Mouse (Mus musculus) heart, embryonic 12.5 days (tissue): Measurements from ENCODE around the gene Wdr86. TPM values are rescaled to one million over a fixed set of nuclear protein-coding genes. Genes with fewer than 3 reads are reported as not detected.

Experiments used
- ATAC-seq: fragments of 200-750 bp; cut with Nextera tagmentation; 2 replicates; pipeline ENCODE4 v1.8.0; 2017; ENCODE audit warnings: moderate TSS enrichment, moderate library complexity; ENCODE audit not compliant: insufficient number of reproducible peaks, low FRiP score
- H3K27ac ChIP-seq: fragments of 300-500 bp; sonication (generic); 2 replicates; pipeline ENCODE4 v1.5.1; 2016; ENCODE audit warnings: mild to moderate bottlenecking, moderate library complexity; ENCODE audit not compliant: poor library complexity, severe bottlenecking
- H3K27me3 ChIP-seq: fragments of 300-500 bp; sonication (generic); replicated peaks from 2 replicates; pipeline ENCODE4 v1.6.1; 2016; ENCODE audit warnings: mild to moderate bottlenecking, moderate library complexity
- H3K36me3 ChIP-seq: fragments of 300-500 bp; sonication (generic); 2 replicates; pipeline ENCODE4 v1.6.1; 2016; ENCODE audit warnings: mild to moderate bottlenecking, moderate library complexity
- H3K4me1 ChIP-seq: fragments of 300-500 bp; sonication (generic); replicated peaks from 2 replicates; pipeline ENCODE4 v1.6.1; 2016; ENCODE audit warnings: mild to moderate bottlenecking
- H3K4me2 ChIP-seq: fragments of 300-500 bp; sonication (generic); 2 replicates; pipeline ENCODE4 v1.6.1; 2016; ENCODE audit warnings: mild to moderate bottlenecking, moderate library complexity
- H3K4me3 ChIP-seq: fragments of 300-500 bp; sonication (generic); 2 replicates; pipeline ENCODE4 v1.5.1; 2016; ENCODE audit warnings: mild to moderate bottlenecking
- H3K9ac ChIP-seq: fragments of 300-500 bp; sonication (generic); 2 replicates; pipeline ENCODE4 v1.6.1; 2016; ENCODE audit warnings: mild to moderate bottlenecking, moderate library complexity
- H3K9me3 ChIP-seq: fragments of 300-500 bp; sonication (generic); replicated peaks from 2 replicates; pipeline ENCODE4 v1.6.1; 2016; ENCODE audit warnings: mild to moderate bottlenecking, moderate library complexity
- WGBS: fragments of 180-500 bp; shearing (Covaris S2); methylation state at CpG from one replicate; pipeline ENCODE4 v1.1.7; 2016; 5-methylcytosine and 5-hydroxymethylcytosine counted together
- polyA plus RNA-seq: library from polyadenylated mRNA; unstranded; fragments of >200 nt; fragmentation: Nextera tagmentation; extraction: Ambion mirVana; gene quantifications from 2 replicates; pipeline ENCODE4 v1.2.1, GENCODE M21; 2016

Gene Wdr86
- polyA plus RNA-seq, 1 experiment from 2014 or later = 7.9 TPM

DNA sequence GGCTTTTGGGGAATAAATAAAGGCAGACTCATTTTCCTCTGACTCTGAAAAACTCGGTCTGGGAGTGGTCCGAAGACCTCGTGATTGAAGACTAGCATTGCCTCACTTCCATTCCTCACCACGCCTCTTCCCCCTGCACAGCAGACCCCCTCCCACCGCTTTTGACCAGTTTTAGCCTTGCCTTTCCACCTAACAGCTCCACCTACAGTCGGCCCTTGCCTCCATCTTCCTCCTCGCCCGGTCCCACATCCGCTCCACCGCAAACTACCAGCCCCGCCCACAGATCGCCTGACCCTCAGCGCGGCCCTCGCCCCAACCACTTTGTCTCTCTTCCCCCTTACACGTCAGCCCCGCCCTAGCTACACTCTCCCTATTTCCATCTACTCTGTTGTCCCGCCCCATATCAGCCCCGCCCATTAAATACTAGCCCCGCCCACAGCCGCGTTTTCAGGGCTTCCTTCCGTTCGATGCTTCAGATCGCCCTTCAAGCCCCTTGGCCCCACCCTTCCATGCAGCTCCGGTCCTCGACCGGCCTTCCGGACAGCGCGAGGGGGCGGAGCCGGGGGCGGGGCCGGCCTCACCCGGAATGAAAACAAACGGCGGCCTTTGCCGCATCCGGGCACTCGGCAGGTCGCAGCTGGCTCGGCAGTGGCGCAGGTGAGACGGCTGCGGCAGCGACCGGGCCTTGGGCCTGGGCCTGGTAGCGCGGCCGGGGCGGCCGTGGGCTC, 45.0 kb downstream of the Wdr86 start, which contains the start of gene Nub1:
Gene Nub1 (plus strand): TSS at position 167 of the 728 bp plus-strand sequence.
- Histone ChIP-seq H3K36me3 (peaks cover 17% of the 10 kb centered on the region), H3K9me3 (no peaks in the 10 kb centered on the region), H3K9ac (peak within 1 kb of the TSS; percentile 94), H3K27ac (peak within 1 kb of the TSS; percentile 97), H3K4me1 (peaks cover 17% of the 10 kb centered on the region), H3K27me3 (no peaks in the 10 kb centered on the region), H3K4me2 (peak within 1 kb of the TSS; percentile 79), H3K4me3 (peak within 1 kb of the TSS; percentile 99)
- WGBS = under 1% methylated on average over 53 of the region's 53 CpGs
- peak; percentile 97 for ATAC-seq

DNA sequence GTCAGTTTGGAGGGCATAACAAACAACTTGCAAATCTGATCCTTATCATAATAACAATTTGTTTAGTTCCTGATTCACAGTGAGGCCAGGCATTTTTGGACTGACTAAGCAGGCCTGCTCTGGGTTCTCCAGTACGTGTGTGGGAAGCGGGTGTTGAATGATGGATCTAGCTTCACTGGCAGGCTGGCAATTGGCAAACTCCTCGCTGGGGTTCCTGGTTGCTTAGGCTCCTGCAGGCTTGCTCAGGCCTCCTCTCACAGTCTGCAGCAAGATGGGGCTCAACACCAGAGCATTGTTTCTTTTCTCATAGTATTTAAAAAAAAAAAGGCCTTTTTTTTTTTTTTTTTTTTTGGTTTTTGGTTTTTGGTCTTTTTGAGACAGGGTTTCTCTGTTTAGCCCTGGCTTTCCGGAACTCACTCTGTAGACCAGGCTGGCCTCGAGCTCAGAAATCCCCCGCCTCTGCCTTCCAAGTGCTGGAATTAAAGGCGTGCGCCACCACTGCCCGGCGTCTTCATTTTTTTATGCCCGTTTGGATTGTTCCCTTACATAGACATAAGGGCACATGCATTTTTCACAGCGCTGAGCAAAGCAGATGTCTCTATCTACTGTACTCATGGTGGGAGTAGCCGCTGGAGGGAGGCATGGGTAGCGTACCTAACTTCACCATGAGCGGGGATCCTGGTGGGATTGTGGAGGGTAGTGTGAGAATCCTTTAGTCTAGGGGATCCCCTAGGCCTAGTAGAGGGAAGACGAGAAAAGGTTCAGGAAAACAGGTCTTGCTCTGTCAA, 45.8 kb downstream of the Wdr86 start:
- Histone ChIP-seq H3K36me3 (peaks cover 9% of the 10 kb centered on the region), H3K4me2 (peak overlapping the region; percentile 69), H3K27ac (peak overlapping the region; percentile 97), H3K4me3 (peak overlapping the region; percentile 99), H3K4me1 (peaks cover 17% of the 10 kb centered on the region), H3K9ac (peak overlapping the region; percentile 70), H3K9me3 (no peaks in the 10 kb centered on the region), H3K27me3 (no peaks in the 10 kb centered on the region)
- ATAC-seq = peak; percentile 33; the same call in 1 of the 2 replicates
- WGBS = 19% methylated on average over 16 of the region's 16 CpGs

DNA sequence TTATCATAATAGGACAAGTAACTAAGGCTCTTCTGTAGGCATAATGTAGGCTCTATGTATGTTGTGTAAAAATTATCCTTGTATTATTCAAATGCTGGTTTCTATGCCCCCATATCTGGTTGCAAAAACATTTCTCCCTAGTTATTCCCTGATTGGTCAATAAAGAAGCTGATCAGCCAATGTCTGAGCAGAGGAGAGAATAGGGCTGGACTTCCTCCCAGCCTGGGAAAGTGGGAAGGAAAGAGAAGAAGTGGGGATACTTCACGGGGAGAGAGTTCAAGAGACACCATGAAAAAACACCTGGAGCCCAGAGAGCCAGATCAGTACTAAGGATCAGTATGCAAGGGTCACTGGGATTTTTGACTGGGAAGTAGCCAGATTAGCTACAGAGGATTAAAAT, 49.1 kb downstream of the Wdr86 start:
- no peak for ATAC-seq
- 47% methylated on average over 1 of the region's 1 CpGs for WGBS

GRCm38 (mm10) chr5:24674238-24674637, 56.3 kb downstream of the Wdr86 start:
- H3K36me3 ChIP-seq = no peaks in the 10 kb centered on the region
- H3K4me2 ChIP-seq = no peak overlapping the region
- no peaks in the 10 kb centered on the region for H3K4me1 ChIP-seq
- 0 out of 2 replicates have a peak, but pooled peaks cover 8% of the 10 kb centered on the region for H3K27me3 ChIP-seq
- ATAC-seq = no peak
- H3K9me3 ChIP-seq = no peaks in the 10 kb centered on the region
- H3K27ac ChIP-seq = no peak overlapping the region
- no peak overlapping the region for H3K9ac ChIP-seq
- H3K4me3 ChIP-seq = no peak overlapping the region
- WGBS = 34% methylated on average over 4 of the region's 4 CpGs

More for the DNA sequence above, 49.1 kb downstream of the Wdr86 start:
- Histone ChIP-seq H3K36me3 (no peaks in the 10 kb centered on the region), H3K27ac (no peak overlapping the region), H3K4me1 (peaks cover 3% of the 10 kb centered on the region), H3K9me3 (no peaks in the 10 kb centered on the region), H3K4me2 (no peak overlapping the region), H3K9ac (no peak overlapping the region), H3K27me3 (no peaks in the 10 kb centered on the region), H3K4me3 (no peak overlapping the region)

Other genes starting within 250 kb of the Wdr86 start
- not detected in 2 replicates for gene Gbx1, start 203.5 kb downstream of the Wdr86 start, polyA plus RNA-seq
- gene Asb10, start 189.7 kb downstream of the Wdr86 start, polyA plus RNA-seq = 3.7 and 4.7 TPM in 2 replicates
- not detected in 2 replicates for gene 4931409K22Rik, start 173.9 kb downstream of the Wdr86 start, polyA plus RNA-seq
- gene Abcf2, start 153.3 kb downstream of the Wdr86 start, polyA plus RNA-seq = 79.0 and 80.6 TPM in 2 replicates
- 20.1 and 22.8 TPM in 2 replicates for gene Chpf2, start 144.0 kb downstream of the Wdr86 start, polyA plus RNA-seq
- gene Smarcd3, start 106.3 kb downstream of the Wdr86 start, polyA plus RNA-seq = 86.4 and 90.3 TPM in 2 replicates
- gene Nub1, start 45.2 kb downstream of the Wdr86 start, polyA plus RNA-seq = 29.5 and 31.9 TPM in 2 replicates
- 0.51 and 2.7 TPM in 2 replicates for gene Crygn, start 27.3 kb upstream of the Wdr86 start, polyA plus RNA-seq
- gene Rheb, start 111.9 kb upstream of the Wdr86 start, polyA plus RNA-seq = 260 and 270 TPM in 2 replicates